Mouse (Mus musculus) embryo, embryonic 9.5 days (tissue): ENCODE results near the gene Hist1h3a.

Experiments used
- DNase-seq: peaks from one replicate; pipeline ENCODE4 v3.0.0-alpha.2; 2017; ENCODE audit errors: extremely low spot score

The Hist1h3a gene

DNA sequence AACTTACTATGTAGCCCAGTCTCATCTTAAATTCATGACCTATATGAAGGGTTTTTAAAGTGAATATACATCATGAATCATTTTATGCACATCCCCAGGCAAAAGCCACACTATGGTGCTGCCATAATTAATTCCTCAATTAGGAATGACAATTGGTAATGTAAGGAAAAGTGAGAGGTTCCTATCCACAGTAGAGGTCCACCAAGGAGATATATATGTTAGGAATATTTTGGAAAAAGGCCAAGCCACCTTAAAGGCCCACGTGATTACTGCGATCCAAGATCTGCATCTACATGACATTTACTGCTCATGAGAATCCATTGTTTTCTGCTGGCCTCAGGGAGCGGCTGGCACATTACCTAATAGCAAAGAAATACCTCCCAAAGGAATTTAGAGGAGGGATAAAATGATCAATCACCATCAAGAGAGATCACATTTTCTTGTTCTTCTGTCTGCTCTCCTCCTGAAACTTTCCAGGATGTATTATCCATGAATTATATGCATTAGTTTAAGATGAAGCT is 2.9 kb downstream of the Hist1h3a start:
- no peak for DNase-seq

DNA sequence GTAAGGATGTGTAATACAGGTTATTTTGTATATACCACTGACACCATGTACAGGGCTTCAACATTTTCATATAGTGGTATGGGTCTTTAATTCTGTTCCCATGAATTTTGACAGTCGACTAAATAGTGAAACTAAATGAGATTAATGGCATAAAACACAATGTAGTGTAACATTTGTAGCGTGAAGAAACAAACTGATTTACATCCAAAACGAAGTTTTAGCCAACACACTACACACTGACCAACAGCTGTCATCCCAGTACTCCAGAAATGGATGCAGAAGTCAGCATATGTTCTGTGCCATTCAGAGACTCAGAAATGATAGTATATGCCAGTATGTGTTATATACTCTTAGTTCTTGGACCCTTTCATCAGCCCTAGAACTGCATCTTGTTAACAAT is 4.3 kb downstream of the Hist1h3a start:
- DNase-seq: no peak

DNA sequence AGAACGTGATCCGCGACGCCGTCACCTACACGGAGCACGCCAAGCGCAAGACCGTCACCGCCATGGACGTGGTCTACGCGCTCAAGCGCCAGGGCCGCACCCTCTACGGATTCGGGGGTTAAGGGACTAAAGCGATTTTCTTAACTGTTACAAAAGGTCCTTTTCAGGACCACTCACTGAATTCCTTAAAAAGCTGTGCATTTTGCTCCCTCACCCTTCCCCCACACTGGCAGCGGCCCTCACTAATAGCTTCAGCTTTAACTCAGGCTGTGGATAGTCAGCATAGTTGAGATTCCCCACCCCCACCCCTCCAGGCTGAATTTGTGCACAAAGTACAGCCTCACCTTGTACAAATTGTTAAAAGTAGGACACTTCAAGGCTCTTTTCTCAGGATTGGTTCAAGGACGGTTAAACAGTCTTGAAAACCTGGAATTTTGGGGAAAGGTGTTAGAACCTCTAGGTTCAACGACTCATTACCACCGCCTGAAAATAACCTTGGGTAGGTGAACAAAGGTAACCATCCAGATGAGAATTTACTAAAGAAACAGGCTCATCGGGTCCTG is 4.9 kb downstream of the Hist1h3a start:
- peak; percentile 79 for DNase-seq

DNA sequence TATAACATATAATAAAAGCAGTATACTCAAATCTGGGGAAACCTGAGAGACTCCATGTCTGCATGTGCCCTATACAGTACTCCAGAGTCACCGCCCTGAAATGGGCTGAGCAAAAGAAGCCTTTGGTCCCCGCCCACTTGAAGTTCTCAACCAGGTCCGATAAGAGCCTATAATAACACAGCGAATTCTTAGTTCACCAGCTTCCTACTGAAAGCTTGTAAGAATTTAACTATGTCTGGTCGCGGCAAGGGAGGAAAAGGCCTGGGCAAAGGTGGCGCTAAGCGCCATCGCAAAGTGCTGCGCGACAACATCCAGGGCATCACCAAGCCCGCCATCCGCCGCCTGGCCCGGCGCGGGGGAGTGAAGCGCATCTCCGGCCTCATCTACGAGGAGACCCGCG is 5.4 kb downstream of the Hist1h3a start, which contains the start of gene Hist1h4b:
Gene Hist1h4b, plus strand, starts transcription at position 224 of the 400 bp plus-strand sequence.
- DNase-seq: peak; percentile 97

DNA sequence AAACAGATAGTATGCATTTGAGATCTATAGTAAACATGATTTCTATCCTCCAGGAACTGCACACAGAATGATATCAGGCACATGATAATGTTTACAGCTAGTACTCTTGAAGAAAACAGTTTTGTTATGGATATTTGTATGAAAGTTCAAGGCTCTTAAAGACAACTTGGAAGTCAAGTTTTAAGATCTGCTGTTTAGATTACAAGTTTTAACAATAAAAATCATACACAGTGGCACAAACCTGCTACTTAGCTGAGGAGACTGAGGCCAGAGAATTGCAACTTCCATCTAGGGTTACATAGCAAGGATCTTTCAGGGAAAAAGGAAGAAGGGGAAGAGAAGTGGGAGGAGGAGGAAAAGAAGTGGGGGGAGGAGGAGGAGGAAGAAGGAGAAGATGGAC is 7.2 kb downstream of the Hist1h3a start:
- no peak for DNase-seq

DNA sequence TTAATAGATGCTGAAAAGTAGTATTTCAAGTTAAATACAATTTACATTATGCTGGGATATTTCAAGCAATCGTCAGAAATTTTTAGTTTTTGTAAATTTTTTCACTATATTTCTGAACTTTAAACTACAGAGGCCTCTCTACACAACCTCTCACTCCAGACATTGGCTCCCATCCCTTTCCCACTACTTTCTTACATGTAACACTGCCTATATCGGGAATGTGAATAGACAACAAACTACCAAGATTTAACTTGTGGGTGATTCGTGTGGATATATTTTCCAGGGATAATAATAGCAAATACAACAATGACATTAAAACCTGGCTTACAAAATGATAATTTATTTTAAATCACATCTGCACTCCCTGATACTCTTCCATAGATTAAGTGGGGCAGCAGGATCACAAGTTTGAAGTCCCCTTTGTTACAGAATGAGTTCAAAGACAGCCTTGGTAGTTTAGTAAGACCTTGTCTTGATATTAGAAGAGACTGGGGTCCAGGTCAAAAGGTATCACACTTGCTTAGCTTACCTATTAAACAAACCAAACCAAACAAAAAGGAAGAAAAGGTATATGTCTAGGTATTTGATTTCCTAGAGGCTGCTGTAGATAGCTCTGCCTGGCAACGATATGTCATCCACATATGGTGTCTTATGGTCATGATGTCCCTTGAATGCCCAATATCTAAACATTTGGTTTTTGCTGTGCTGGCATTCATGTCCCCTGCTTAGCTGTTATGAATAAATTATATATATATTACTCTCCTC is 8.7 kb downstream of the Hist1h3a start:
- peak; percentile 40 for DNase-seq

DNA sequence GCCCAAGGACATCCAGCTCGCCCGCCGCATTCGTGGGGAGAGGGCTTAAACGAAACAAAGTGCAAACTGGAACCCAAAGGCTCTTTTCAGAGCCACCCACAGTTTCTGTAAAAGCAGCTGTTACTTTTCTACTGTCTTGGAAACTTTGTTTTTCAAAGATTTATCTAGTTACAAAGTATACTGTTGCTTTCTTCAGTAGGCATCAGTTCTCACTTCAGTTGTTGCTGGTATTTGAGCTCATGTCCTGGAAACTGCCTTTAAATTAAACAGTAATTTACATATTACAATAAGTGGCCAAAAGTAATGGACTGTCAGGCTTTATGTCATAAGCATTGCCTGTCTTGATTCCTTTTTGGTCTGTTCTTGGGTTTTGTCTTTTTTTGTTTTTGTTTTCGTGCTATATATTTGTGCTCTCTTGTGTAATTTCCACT is 9.4 kb downstream of the Hist1h3a start:
- DNase-seq: peak; percentile 65

DNA sequence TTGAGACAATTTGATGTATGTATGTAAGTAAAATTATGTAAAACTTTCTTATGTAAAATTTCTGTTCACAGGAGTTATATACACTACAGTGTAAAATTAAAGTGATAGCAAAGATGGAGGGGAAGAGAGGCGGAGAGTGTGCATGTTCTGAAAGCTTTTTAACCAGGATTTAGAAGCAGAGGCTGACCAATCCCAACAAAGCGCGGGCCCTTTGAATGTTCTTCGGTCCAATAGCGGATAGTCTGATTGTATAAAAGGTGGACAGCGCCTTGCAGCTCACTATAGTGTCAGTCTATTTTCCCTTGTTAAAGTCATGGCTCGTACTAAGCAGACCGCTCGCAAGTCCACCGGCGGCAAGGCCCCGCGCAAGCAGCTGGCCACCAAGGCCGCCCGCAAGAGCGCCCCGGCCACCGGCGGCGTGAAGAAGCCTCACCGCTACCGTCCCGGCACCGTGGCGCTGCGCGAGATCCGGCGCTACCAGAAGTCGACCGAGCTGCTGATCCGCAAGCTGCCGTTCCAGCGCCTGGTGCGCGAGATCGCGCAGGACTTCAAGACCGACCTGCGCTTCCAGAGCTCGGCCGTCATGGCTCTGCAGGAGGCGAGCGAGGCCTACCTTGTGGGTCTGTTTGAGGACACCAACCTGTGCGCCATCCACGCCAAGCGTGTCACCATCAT is 10.0 kb downstream of the Hist1h3a start, which contains the start of gene Hist1h3b:
Gene Hist1h3b, plus strand, starts transcription at position 201 of the 675 bp plus-strand sequence.
- DNase-seq: peak; percentile 90

DNA sequence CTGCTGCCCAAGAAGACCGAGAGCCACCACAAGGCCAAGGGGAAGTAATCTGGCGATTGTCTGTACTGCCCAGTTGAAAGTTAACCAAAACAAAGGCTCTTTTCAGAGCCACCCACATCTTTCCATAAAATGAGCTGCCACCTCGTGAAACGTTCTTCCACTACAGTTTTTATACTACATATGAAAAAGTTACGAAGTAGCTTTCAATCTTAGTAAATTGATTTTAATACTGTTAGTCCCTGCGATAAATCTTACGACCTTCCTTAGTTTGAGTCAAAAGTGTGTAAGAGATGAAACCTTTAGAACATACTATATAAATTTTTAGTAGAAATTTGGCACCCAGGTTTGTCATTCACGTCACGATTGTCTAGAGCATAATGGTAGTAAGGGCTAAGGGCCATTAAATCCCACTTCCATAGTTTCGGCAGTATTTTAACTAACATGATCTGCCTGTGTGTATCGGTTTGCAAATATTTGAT is 10.7 kb downstream of the Hist1h3a start:
- peak; percentile 74 for DNase-seq

DNA sequence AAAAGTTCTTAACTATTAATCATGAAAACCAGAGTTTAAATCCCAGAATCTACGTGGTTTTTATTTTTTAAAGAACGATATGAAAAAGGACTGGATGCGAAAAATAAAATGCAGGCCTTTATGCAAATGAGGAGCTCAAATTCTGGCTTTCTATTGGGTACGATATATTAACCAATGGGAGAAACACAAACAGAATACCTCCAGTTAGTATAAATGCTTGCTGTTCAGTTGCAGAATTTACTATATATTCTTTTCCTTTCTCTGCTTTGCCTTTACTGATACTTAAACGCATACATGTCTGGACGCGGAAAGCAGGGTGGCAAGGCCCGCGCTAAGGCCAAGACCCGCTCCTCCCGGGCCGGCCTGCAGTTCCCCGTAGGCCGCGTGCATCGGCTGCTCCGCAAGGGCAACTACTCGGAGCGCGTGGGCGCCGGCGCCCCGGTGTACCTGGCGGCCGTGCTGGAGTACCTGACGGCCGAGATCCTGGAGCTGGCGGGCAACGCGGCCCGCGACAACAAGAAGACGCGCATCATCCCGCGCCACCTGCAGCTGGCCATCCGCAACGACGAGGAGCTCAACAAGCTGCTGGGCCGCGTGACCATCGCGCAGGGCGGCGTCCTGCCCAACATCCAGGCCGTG is 11.2 kb downstream of the Hist1h3a start, which contains the start of gene Hist1h2ab:
Gene Hist1h2ab, plus strand, starts transcription at position 288 of the 639 bp plus-strand sequence.
- DNase-seq: peak; percentile 91

DNA sequence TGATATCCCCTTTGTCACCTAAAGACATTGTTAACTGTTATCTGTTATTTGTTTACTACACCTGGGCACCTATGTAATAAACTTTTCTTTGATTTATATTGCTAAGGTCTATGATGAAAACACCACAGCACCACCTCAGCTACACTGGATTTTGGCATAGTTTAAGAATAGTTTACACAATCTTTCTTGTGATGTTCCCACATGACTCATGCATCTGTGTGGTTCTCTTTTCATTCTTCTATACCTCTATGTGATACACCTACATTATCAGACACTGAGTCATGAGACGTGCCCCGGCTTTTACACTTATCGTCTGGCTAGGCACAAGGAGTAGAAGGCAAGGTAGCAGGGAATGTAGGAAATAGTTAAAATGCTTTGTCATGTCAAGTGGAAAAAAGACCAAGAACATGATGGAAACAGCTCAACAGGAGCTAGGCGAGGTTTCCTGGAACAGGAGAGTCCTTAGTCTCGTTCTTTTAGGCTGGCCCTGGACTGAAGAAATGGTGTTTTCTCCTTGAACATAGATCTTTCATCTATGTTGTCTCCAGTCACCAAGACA is 12.5 kb downstream of the Hist1h3a start:
- no peak for DNase-seq

DNA sequence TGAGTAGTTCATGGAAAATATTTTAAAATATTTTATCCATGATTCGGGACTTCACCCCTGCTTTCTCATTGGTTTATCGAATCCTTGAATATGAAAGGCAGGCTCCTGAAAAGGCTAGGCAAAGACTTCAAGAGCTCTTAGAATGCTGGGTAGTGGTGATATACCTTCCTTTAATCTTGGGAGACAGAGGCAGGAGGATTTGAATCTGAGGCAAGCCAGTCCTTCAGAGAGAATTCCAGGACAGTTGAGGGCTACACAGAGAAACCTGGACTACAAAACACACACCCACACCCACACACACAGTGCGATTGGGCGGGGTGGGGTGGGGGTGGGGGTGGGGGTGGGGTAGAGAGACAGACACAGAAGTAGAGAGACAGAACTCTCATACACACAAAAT is 14.3 kb downstream of the Hist1h3a start:
- peak; percentile 68 for DNase-seq

DNA sequence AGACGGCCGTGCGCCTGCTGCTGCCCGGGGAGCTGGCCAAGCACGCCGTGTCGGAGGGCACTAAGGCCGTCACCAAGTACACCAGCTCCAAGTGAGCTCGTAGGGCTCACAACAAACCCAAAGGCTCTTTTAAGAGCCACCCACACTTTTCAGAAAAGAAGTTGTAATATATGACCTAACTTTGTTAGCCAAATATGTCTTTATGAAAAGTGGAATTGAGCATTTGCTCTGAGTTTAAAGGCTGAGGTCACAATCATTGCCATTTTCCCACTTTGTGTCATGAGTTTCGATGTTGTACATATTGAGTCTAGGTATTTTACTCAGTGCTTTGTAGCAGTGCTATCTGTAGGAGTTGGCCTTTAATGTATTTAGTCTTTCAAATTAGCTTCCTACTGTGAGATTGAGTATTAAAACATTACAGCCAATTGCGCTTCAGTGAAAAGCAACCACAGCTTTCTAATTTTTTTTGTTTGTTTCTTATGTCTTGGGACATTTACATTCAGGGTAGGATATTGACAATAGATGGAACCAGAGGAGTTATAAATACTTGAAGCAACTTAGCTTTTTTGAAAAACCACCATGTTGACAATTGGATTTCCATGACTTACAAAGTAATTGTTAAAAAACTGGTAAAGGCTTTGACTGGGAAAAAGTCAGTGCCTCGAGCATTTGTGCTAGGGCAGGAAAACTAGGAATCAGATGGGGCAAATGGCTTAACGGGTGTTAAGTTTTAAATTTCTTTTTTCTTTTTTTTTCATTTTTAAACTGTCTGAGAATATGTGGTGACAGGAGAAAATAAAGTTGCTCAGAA is 14.9 kb downstream of the Hist1h3a start:
- peak; percentile 72 for DNase-seq

DNA sequence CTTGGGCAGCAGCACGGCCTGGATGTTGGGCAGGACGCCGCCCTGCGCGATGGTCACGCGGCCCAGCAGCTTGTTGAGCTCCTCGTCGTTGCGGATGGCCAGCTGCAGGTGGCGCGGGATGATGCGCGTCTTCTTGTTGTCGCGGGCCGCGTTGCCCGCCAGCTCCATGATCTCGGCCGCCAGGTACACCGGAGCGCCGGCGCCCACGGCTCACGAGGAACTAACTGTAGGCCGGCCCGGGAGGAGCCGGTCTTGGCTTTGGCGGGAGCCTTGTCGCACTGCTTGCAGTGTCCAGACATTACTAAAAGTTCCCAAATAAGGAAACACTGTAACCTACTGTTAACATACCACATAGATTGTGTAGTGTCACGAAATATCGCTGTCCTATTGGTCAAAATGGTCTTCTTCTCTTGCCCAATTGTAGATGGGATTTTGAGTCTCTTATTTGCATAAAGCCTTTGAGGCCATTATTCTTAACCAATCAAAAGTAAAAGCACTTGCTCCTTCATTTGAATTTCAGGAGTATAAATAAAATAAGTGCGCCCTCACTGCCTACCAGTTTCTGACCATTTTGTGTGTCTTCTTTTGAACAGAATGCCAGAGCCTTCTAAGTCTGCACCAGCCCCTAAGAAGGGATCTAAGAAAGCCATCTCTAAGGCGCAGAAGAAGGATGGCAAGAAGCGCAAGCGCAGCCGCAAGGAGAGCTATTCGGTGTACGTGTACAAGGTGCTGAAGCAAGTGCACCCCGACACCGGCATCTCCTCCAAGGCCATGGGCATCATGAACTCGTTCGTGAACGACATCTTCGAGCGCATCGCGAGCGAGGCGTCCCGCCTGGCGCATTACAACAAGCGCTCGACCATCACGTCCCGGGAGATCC is 15.7 kb downstream of the Hist1h3a start, which contains the start of gene Hist1h2bb:
Gene Hist1h2bb, plus strand, starts transcription at position 534 of the 880 bp plus-strand sequence.
- DNase-seq: peak; percentile 93

DNA sequence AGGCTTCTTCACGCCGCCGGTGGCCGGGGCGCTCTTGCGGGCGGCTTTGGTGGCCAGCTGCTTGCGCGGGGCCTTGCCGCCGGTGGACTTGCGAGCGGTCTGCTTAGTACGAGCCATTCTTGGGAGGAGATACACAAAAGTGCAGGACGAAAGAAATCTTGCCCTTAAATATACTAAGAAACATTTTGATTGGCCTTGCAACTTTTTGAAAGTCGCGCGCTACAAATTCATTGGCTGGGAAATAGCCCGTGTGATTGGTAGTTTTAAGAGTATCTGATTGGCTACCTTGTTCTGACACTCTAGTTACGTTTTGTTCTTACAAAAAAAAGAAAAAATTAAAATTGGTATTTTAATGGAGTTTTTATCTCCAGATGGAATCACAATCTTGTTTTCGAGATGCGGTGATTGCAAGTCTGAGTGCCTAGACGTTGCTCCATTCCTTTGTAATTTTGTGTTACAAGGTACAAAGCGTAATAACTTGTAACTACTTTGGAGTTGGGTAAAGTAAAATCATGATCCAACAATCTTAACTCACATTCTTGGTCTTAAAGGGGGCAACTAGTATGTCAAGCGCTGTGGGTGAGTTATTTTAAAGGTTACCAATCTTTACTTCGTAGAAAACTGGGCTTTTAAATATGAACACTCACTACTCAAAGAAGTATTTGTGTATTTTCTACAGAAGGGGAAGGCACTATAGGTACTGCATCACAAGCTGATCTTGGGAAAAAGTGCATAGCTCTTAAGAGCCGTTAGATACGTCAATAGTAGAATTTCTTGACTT is 16.6 kb downstream of the Hist1h3a start, which contains the start of gene Hist1h3c:
Gene Hist1h3c, minus strand, starts transcription at position 222 of the 781 bp plus-strand sequence.
- peak; percentile 91 for DNase-seq

DNA sequence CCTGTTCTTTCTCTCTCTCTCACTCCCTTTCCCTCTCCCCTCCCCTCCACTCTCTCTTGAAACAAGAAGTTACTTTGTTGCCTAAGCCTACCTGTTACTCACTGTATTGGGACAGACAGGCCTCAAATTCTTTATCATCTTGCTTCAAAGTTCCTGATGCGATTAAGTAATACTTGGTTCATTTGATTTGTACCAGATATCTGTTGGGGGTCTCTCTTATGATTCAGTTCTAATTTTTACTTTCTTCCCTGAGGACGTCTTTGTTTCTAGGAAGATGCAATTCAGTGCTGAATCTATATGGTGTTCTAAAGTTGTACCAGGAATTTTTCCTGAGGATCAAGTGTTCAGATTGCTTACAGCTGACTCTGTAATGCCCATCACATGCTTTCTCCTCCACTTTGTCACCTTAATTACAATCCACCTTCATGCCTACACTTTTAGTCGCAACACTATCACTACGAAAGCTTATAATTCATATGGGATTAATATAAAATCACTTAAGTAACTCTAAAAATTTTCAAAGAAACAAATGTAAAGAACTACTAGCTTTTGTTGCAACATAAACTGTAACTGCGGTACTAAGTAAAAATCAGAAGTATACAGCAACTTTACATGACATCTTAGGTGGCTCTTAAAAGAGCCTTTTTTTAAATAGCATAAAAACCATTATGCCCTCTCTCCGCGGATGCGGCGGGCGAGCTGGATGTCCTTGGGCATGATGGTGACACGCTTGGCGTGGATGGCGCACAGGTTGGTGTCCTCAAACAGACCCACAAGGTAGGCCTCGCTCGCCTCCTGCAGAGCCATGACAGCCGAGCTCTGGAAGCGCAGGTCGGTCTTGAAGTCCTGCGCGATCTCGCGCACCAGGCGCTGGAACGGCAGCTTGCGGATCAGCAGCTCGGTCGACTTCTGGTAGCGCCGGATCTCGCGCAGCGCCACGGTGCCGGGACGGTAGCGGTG is 17.5 kb downstream of the Hist1h3a start:
- peak; percentile 80 for DNase-seq

DNA sequence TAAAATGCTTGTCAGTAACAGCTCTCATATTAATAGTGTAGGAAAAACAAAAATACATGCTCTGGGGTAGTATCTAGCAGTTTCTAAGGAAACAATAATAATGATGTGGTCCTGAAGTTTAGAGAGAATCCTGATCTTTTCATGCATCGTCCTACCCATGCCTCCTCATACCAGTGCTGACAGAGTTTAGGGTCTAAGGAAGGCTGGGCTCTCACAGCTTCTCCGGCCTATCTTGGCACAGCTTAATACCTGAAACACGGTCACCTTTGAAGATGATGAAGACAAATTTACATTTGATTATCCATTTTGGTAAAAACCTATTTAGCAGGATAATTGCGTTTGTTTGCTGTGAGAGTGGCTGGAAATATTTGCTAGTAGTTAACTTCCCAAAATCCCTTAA is 18.2 kb downstream of the Hist1h3a start:
- DNase-seq: peak; percentile 62
